Mouse (Mus musculus) C2C12 (cell line): Measurements from ENCODE around the gene Glrp1. TPM values are rescaled to one million over a fixed set of nuclear protein-coding genes. Genes with fewer than 3 reads are reported as not detected.
A peak's percentile ranks its signal among the peaks of the same experiment; 100 is the strongest.

Experiments used
- H3K27me3 ChIP-seq: one replicate; pipeline ENCODE4 v1.6.1; 2011; ENCODE audit not compliant: control insufficient read depth, insufficient read depth, insufficient read length
- H3K36me3 ChIP-seq: one replicate; pipeline ENCODE4 v1.6.1; 2011; ENCODE audit not compliant: control insufficient read depth, insufficient read depth
- H3K4me3 ChIP-seq: one replicate; pipeline ENCODE4 v1.5.1; 2011; ENCODE audit warnings: mild to moderate bottlenecking, control low read depth; ENCODE audit not compliant: poor library complexity, insufficient read depth, severe bottlenecking
- H3K79me2 ChIP-seq: one replicate; pipeline ENCODE4 v1.6.1; 2011; ENCODE audit not compliant: control insufficient read depth, insufficient read depth
- H3K79me3 ChIP-seq: one replicate; pipeline ENCODE4 v1.6.1; 2011; ENCODE audit warnings: low read depth, control low read depth
- H3ac ChIP-seq: one replicate; pipeline ENCODE3; 2011; ENCODE audit warnings: low read depth; ENCODE audit not compliant: control insufficient read depth, insufficient read length
- CEBPB ChIP-seq: IDR thresholded peaks from one replicate; pipeline ENCODE4 v1.6.1; 2011; ENCODE audit warnings: low read depth, mild to moderate bottlenecking, control low read depth, moderate library complexity
- CTCF ChIP-seq: IDR thresholded peaks from one replicate; pipeline ENCODE4 v1.5.1; 2011; ENCODE audit not compliant: control insufficient read depth, insufficient read depth, insufficient read length
- FOSL1 ChIP-seq: IDR thresholded peaks from one replicate; pipeline ENCODE4 v1.8.0; 2011; ENCODE audit warnings: mild to moderate bottlenecking, low read length; ENCODE audit not compliant: poor library complexity, insufficient read depth, severe bottlenecking
- MAX ChIP-seq: IDR thresholded peaks from one replicate; pipeline ENCODE4 v1.6.1; 2011; ENCODE audit warnings: mild to moderate bottlenecking, control low read depth
- MYOD1 ChIP-seq: IDR thresholded peaks from one replicate; pipeline ENCODE4 v1.6.1; 2011; ENCODE audit warnings: low read depth; ENCODE audit not compliant: control insufficient read depth, insufficient read length
- MYOG ChIP-seq: IDR thresholded peaks from one replicate; pipeline ENCODE4 v1.6.1; 2011; ENCODE audit not compliant: control insufficient read depth, insufficient read length; ENCODE audit errors: extremely low read depth
- USF1 ChIP-seq: IDR thresholded peaks from one replicate; pipeline ENCODE4 v1.6.1; 2011; ENCODE audit warnings: low read depth, mild to moderate bottlenecking, control low read depth, moderate library complexity
- polyA plus RNA-seq: library from polyadenylated mRNA; unstranded; fragments of >200 nt; fragmentation: generic; extraction: Trizol; gene quantifications from one replicate; pipeline ENCODE4 v1.2.1, GENCODE M21; 2012; ENCODE audit warnings: missing spikeins

Glrp1 gene
- polyA plus RNA-seq, 1 experiment: 1.3 TPM

- no peaks in the 10 kb centered on the region for H3K36me3 ChIP-seq
- no peak overlapping the region for H3K4me3 ChIP-seq
- no peak for TF ChIP-seq MYOD1
- TF ChIP-seq MAX: peak; percentile 66
- peak; percentile 56 for TF ChIP-seq CEBPB
- peak; percentile 82 for TF ChIP-seq FOSL1
- H3K27me3 ChIP-seq: no peaks in the 10 kb centered on the region
- peaks cover 6% of the 10 kb centered on the region for H3K79me2 ChIP-seq
- H3ac ChIP-seq: no peak overlapping the region
- H3K79me3 ChIP-seq: peaks cover 2% of the 10 kb centered on the region
Observed at GRCm38 (mm10) chr1:88526161-88526560, 16.3 kb upstream of the Glrp1 start.

- no peaks in the 10 kb centered on the region for H3K27me3 ChIP-seq
- no peaks in the 10 kb centered on the region for H3K36me3 ChIP-seq
- TF ChIP-seq CEBPB: no peak
- no peak for TF ChIP-seq CTCF
- TF ChIP-seq MYOD1: no peak
- TF ChIP-seq MAX: no peak
- no peak for TF ChIP-seq MYOG
- no peak for TF ChIP-seq FOSL1
- no peak for TF ChIP-seq USF1
- H3K79me2 ChIP-seq: peaks cover 6% of the 10 kb centered on the region
- peak overlapping the region; percentile 71 for H3ac ChIP-seq
- H3K79me3 ChIP-seq: peaks cover 2% of the 10 kb centered on the region
- no peak overlapping the region for H3K4me3 ChIP-seq
Observed at GRCm38 (mm10) chr1:88525622-88526021, 15.8 kb upstream of the Glrp1 start.

GRCm38 (mm10) chr1:88521170-88521747, 11.4 kb upstream of the Glrp1 start:
- no peak for TF ChIP-seq MAX
- no peak for TF ChIP-seq FOSL1
- Histone ChIP-seq H3K79me3 (peaks cover 2% of the 10 kb centered on the region), H3K36me3 (no peaks in the 10 kb centered on the region), H3ac (no peak overlapping the region), H3K79me2 (peaks cover 6% of the 10 kb centered on the region), H3K4me3 (no peak overlapping the region), H3K27me3 (no peaks in the 10 kb centered on the region)

- Histone ChIP-seq H3ac (no peak overlapping the region), H3K4me3 (no peak overlapping the region), H3K79me2 (no peaks in the 10 kb centered on the region), H3K36me3 (no peaks in the 10 kb centered on the region), H3K27me3 (no peaks in the 10 kb centered on the region), H3K79me3 (no peaks in the 10 kb centered on the region)
- TF ChIP-seq USF1 (no peak), MAX (no peak), CTCF (no peak), MYOD1 (no peak), FOSL1 (no peak), MYOG (no peak), CEBPB (no peak)
Observed at GRCm38 (mm10) chr1:88513613-88514012, 3.7 kb upstream of the Glrp1 start.

- no peaks in the 10 kb centered on the region for H3K79me3 ChIP-seq
- H3ac ChIP-seq: no peak overlapping the region
- no peak overlapping the region for H3K4me3 ChIP-seq
- H3K79me2 ChIP-seq: no peaks in the 10 kb centered on the region
- no peaks in the 10 kb centered on the region for H3K36me3 ChIP-seq
- TF ChIP-seq CEBPB (no peak), FOSL1 (no peak), MAX (no peak), MYOG (no peak), MYOD1 (no peak)
- no peaks in the 10 kb centered on the region for H3K27me3 ChIP-seq
Observed at GRCm38 (mm10) chr1:88507886-88508285, 2.0 kb downstream of the Glrp1 start.

- Histone ChIP-seq H3ac (no peak overlapping the region), H3K36me3 (no peaks in the 10 kb centered on the region), H3K79me3 (no peaks in the 10 kb centered on the region), H3K27me3 (no peaks in the 10 kb centered on the region), H3K79me2 (no peaks in the 10 kb centered on the region), H3K4me3 (no peak overlapping the region)
- TF ChIP-seq CEBPB: no peak
Observed at GRCm38 (mm10) chr1:88507214-88507613, 2.7 kb downstream of the Glrp1 start.

GRCm38 (mm10) chr1:88506412-88506811, 3.5 kb downstream of the Glrp1 start:
- Histone ChIP-seq H3K4me3 (no peak overlapping the region), H3K36me3 (no peaks in the 10 kb centered on the region), H3K79me3 (no peaks in the 10 kb centered on the region), H3ac (no peak overlapping the region), H3K79me2 (no peaks in the 10 kb centered on the region), H3K27me3 (no peaks in the 10 kb centered on the region)
- no peak for TF ChIP-seq USF1
